Mouse (Mus musculus): ENCODE measurements around the gene Atp8b3. TPM values are rescaled to one million over a fixed set of nuclear protein-coding genes. Genes with fewer than 3 reads are reported as not detected.
A peak's percentile ranks its signal among the peaks of the same experiment; 100 is the strongest.

Atp8b3 gene
- polyA plus RNA-seq, 1 experiment: 0.08 TPM

DNA sequence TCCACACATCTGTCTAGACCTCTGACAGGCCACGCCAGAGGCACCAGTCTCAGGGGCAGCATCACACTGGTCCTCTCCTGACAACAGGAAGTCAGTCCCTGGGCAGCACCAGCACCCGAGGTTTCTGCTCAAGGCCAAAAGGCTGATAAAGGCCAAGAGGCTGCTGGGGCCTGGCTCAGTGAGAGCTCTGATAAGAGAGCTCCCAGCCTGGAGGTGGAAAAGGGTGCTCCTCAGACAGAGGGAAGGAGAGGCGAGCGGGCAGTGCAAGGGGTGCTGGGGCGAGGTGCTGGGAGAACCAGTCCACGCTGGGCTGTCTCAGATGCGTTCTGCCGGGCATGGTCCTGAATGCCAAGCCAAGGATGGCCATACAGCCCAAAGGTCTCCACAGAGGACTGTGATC, 14.7 kb upstream of the Atp8b3 start:
- TF ChIP-seq CTCF (IDR thresholded peaks at IDR 0.05; ENCODE audit: extremely low read depth, insufficient read depth, low read length) (no peak), POLR2A (IDR thresholded peaks at IDR 0.05; ENCODE audit: extremely low read depth, insufficient read depth, low read length) (no peak)
- no peaks in the 10 kb centered on the region; the same call in 1 of the 2 replicates for H3K4me1 ChIP-seq (ENCODE audit: control insufficient read depth, insufficient read depth, low read length)
- no peak overlapping the region for H3K4me3 ChIP-seq (ENCODE audit: insufficient read depth, low read length)
- H3K27ac ChIP-seq (ENCODE audit: insufficient read depth, low read length): no peak overlapping the region

DNA sequence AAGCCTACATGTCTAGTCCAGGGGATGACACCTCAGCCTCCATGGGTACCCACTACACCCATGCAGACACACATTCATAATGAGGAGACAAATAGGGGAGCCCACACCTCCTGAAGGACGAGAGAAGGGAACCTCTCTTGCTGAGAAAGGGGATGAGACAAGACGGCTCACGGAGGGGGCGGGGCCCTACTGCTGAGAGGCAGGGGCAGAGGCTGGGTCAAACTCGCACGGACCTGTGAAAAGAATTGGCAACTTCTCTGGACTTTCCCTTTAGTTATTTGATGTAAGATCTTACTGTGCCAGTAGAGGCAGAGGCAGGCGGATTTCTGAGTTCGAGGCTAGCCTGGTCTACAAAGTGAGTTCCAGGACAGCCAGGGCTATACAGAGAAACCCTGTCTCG, 13.4 kb upstream of the Atp8b3 start:
- no peak overlapping the region for H3K4me3 ChIP-seq (ENCODE audit: insufficient read depth, low read length)
- H3K27ac ChIP-seq (ENCODE audit: insufficient read depth, low read length): no peak overlapping the region
- H3K4me1 ChIP-seq (ENCODE audit: control insufficient read depth, insufficient read depth, low read length): no peaks in the 10 kb centered on the region
- no peak for TF ChIP-seq POLR2A (IDR thresholded peaks at IDR 0.05; ENCODE audit: extremely low read depth, insufficient read depth, low read length)
- TF ChIP-seq CTCF (IDR thresholded peaks at IDR 0.05; ENCODE audit: extremely low read depth, insufficient read depth, low read length): no peak

DNA sequence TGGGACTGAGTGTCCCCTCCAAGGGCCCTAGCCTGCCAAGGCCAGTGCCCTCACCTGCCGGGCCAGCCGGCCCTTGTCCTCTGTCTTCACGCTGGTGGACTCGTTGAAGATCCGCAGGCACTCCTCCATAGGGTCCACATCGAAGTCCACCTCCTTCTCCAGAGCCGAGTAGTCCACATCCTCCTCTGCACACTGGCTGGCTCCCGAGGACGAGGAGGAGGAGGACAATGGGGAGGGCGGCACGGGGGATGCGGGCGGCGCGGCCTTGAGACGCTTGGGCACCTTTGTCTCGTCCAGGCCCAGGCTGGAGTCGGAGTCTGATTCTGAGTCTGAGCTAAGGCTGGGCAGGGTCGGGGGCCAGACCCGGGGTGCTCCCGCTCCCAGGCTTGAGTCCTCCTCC, 10.4 kb upstream of the Atp8b3 start:
- Histone ChIP-seq H3K4me3 (ENCODE audit: insufficient read depth, low read length) (no peak overlapping the region), H3K27ac (ENCODE audit: insufficient read depth, low read length) (no peak overlapping the region), H3K4me1 (ENCODE audit: control insufficient read depth, insufficient read depth, low read length) (no peaks in the 10 kb centered on the region)
- no peak for TF ChIP-seq POLR2A (IDR thresholded peaks at IDR 0.05; ENCODE audit: extremely low read depth, insufficient read depth, low read length)

DNA sequence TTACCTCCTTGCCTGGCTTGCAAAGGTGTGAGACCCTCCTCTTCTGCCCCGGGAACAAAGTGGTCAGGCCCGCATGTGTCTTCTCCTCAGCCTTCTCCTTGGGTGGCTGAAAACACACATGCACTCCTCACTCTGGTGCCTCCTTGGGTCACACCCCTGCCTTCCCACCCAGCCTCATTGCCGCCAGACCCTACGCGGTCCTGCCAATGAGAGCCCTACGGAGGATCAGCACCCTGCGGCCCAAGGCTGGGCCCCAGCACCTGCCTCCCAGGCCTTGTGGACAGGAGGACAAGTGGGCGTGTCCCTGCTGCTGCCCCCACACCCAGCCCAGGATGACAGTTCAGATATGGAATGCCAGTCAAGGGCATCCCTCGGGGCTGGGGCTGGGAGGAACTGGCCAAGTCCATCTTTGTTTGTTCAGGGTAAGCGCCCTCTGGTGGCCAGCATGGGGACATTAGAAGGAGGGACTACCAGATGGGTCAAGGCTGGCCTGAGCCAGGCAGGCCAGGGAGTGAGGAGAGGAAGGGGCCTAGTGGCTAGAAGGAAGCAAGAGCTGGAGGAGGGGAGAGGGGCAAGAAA, 9.6 kb upstream of the Atp8b3 start:
- TF ChIP-seq POLR2A (IDR thresholded peaks at IDR 0.05; ENCODE audit: extremely low read depth, insufficient read depth, low read length) (no peak), CTCF (IDR thresholded peaks at IDR 0.05; ENCODE audit: extremely low read depth, insufficient read depth, low read length) (peak; percentile 65)
- H3K4me3 ChIP-seq (ENCODE audit: insufficient read depth, low read length): no peak overlapping the region
- H3K4me1 ChIP-seq (ENCODE audit: control insufficient read depth, insufficient read depth, low read length): 0 out of 2 replicates have a peak, but pooled peaks cover 1% of the 10 kb centered on the region
- no peak overlapping the region for H3K27ac ChIP-seq (ENCODE audit: insufficient read depth, low read length)

DNA sequence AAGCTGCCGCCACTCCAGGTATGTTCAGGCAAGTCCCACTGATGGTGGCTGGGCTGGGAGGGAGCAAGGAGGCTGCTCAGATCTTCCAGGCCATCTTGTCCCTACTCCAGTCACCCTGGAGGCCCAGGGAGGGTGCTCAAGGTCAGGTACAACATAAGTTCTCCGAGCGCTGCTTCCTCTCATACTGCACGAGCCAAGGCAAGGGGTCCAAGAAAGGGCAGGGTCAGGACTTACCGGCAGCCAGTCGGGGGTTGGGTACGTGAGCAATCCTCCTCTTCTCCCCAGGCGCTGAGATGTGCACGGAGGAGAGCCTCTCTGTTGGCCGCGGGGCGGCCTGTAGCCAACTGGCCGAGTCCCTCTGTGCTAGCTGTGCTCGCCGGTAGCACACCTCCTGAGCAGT, 8.6 kb upstream of the Atp8b3 start:
- Histone ChIP-seq H3K4me1 (ENCODE audit: control insufficient read depth, insufficient read depth, low read length) (0 out of 2 replicates have a peak, but pooled peaks cover 1% of the 10 kb centered on the region), H3K27ac (ENCODE audit: insufficient read depth, low read length) (no peak overlapping the region), H3K4me3 (ENCODE audit: insufficient read depth, low read length) (no peak overlapping the region)
- no peak for TF ChIP-seq CTCF (IDR thresholded peaks at IDR 0.05; ENCODE audit: extremely low read depth, insufficient read depth, low read length)
- TF ChIP-seq POLR2A (IDR thresholded peaks at IDR 0.05; ENCODE audit: extremely low read depth, insufficient read depth, low read length): no peak

DNA sequence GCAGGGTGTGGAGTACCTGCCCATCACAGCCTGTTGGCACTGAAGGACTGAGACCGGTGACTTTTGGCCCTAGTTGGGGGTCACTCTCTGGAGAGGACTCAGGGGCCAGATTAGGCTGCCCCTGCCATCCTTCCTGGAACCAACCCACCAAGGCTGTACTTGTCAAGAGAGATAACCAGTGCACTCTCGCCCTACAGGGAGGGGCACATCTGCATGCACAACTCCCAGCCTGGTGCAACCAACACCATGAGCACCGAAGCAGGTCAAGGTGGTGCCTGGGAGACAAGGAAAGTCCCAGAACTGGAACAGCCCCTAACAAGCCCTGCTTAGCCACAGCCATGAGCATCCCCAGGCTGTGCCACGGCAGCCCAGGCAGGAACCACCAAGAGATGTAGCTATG, 8.0 kb upstream of the Atp8b3 start:
- Histone ChIP-seq H3K4me3 (ENCODE audit: insufficient read depth, low read length) (no peak overlapping the region), H3K27ac (ENCODE audit: insufficient read depth, low read length) (no peak overlapping the region), H3K4me1 (ENCODE audit: control insufficient read depth, insufficient read depth, low read length) (0 out of 2 replicates have a peak, but pooled peaks cover 1% of the 10 kb centered on the region)
- no peak for TF ChIP-seq POLR2A (IDR thresholded peaks at IDR 0.05; ENCODE audit: extremely low read depth, insufficient read depth, low read length)

DNA sequence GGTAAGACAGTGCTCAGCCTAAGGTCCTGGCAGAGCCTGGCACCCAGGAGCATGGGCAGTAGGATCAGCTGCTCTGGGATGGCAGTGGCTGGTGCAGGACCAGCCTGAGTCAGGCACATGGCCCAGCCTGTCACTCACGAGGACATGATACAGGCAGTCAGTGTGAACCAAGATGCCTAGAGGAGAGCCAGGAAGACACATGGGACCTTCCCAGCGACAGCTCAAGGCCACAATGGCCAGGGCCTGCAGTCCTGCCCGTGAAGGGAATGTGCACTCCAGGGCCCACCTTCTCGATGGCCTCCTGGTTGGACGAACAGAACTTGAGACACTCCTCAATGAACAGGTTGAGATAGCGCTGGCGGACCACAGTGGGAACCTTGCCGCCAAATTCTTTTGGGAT, 6.7 kb upstream of the Atp8b3 start:
- TF ChIP-seq CTCF (IDR thresholded peaks at IDR 0.05; ENCODE audit: extremely low read depth, insufficient read depth, low read length): no peak
- no peak for TF ChIP-seq POLR2A (IDR thresholded peaks at IDR 0.05; ENCODE audit: extremely low read depth, insufficient read depth, low read length)
- 0 out of 2 replicates have a peak, but pooled peaks cover 1% of the 10 kb centered on the region for H3K4me1 ChIP-seq (ENCODE audit: control insufficient read depth, insufficient read depth, low read length)
- H3K27ac ChIP-seq (ENCODE audit: insufficient read depth, low read length): no peak overlapping the region
- H3K4me3 ChIP-seq (ENCODE audit: insufficient read depth, low read length): no peak overlapping the region

DNA sequence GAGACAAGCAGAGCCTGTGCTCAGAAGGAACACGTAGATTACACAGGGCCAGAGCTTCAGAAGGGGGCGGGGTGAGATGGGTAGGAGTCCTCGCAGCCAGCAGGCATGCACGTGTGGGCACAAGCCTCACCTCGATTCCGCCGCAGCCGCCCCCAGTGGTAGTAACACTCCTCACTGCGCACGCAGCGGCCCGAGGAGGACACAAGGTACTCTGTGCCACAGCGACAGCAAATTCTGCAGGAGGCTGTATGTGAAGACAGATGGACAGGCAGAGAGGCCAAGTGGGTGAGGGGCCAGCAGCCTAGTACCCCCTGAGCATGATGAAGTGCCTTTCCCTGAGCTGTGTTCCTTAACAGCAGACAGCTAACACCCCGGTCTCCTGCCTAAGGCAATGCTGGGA, 4.9 kb upstream of the Atp8b3 start:
- Histone ChIP-seq H3K4me1 (ENCODE audit: control insufficient read depth, insufficient read depth, low read length) (0 out of 2 replicates have a peak, but pooled peaks cover 1% of the 10 kb centered on the region), H3K4me3 (ENCODE audit: insufficient read depth, low read length) (no peak overlapping the region), H3K27ac (ENCODE audit: insufficient read depth, low read length) (no peak overlapping the region)
- TF ChIP-seq POLR2A (IDR thresholded peaks at IDR 0.05; ENCODE audit: extremely low read depth, insufficient read depth, low read length) (no peak), CTCF (IDR thresholded peaks at IDR 0.05; ENCODE audit: extremely low read depth, insufficient read depth, low read length) (no peak)

DNA sequence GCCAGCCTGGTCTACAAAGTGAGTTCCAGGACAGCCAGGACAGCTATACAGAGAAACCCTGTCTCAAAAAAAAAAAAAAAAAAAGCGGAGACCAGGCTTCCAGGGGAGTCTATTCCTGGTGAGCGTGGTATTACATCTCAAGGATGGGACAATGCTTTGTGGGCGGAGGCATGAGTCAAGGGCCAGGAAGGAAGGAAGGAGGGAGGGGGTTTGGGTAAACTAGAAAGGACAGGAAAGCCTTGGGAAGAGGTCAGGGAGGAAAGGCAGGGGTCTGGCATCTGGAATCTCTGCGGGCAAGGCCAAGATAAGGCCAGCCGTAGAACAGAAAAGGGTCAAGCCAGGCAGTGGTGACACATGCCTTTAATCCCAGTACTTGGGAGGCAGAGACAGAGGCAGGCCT, 569 bp upstream of the Atp8b3 start:
- Histone ChIP-seq H3K27ac (ENCODE audit: insufficient read depth, low read length) (no peak overlapping the region), H3K4me3 (ENCODE audit: insufficient read depth, low read length) (no peak overlapping the region), H3K4me1 (ENCODE audit: control insufficient read depth, insufficient read depth, low read length) (0 out of 2 replicates have a peak, but pooled peaks cover 1% of the 10 kb centered on the region)
- TF ChIP-seq CTCF (IDR thresholded peaks at IDR 0.05; ENCODE audit: extremely low read depth, insufficient read depth, low read length) (no peak), POLR2A (IDR thresholded peaks at IDR 0.05; ENCODE audit: extremely low read depth, insufficient read depth, low read length) (no peak)

DNA sequence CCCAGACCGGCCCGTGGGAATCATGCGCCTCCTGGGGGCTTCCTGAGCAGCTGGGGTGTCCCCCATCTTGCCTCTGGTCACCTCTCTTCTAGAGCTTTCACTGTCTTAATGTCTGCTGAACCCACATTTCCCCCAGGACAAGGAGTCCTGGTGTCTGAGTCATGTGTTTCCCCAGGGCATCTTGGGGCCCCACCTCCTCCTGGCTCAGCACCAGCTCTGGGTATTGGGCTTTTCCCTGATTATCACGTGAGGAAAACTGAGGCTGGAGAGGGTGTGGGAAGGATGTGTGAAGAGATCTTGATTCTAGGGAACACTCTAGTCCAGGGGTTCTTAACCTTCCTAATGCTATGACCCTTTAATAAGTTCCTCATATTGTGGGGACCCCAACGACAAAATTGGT, 744 bp downstream of the Atp8b3 start:
- TF ChIP-seq POLR2A (IDR thresholded peaks at IDR 0.05; ENCODE audit: extremely low read depth, insufficient read depth, low read length): no peak
- TF ChIP-seq CTCF (IDR thresholded peaks at IDR 0.05; ENCODE audit: extremely low read depth, insufficient read depth, low read length): no peak
- Histone ChIP-seq H3K27ac (ENCODE audit: insufficient read depth, low read length) (no peak overlapping the region), H3K4me3 (ENCODE audit: insufficient read depth, low read length) (no peak overlapping the region), H3K4me1 (ENCODE audit: control insufficient read depth, insufficient read depth, low read length) (no peaks in the 10 kb centered on the region)
